Mouse (Mus musculus): ENCODE results near the gene Ntrk1. TPM values are rescaled to one million over a fixed set of nuclear protein-coding genes. Genes with fewer than 3 reads are reported as not detected.

Ntrk1 gene
- total RNA-seq, 2 experiments from 2014 or later: 0.41 to 0.42 TPM

GRCm38 (mm10) chr3:87755964-87756363 lies 39.0 kb downstream of the Ntrk1 start:
- peak; percentile 95 for DNase-seq (ENCODE audit: low spot score in 2 of 2)

DNA sequence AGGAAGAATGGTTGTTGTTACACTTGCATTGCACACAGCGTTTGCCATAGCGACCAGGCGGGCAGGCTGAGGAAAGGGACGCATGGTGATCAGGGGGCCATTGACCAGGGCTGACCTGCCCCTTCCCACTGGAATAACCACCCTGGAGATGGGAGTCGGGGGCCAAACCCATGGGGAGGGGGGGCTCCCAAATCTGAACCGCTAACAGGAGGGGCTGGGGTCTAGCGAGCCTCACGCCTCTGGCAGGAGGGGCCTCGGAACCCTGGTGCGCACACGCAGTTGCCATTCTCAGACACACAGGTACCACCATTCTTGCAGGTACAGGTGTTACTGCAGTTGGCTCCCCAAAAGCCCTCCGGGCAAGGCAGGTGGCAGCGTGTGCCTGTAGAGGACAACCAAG lies 41.1 kb downstream of the Ntrk1 start:
- no peak for DNase-seq (ENCODE audit: low spot score in 2 of 2)

DNA sequence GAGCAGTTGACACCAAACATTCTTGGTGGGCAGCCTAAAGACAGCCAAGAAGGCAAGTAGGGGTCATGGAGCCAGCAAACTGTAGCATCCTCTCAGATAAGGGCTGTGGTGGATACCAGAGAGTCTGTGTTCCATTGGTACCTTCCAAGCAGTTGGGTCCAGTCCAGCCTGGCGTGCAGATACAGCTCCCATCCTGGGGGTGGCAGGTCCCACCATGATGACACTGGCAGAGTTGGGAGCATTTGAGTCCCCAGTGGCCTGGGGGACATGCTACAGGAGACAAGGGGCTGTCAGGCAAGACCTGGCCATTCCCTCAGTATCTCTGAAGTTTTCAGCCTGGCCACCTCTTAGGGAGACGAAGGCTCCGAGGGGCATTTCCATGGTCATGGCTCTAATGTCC lies 42.4 kb downstream of the Ntrk1 start:
- DNase-seq (ENCODE audit: low spot score in 2 of 2): no peak

- DNase-seq (ENCODE audit: low spot score in 2 of 2): no peak
Measured at GRCm38 (mm10) chr3:87749977-87750376, 45.0 kb downstream of the Ntrk1 start.

DNA sequence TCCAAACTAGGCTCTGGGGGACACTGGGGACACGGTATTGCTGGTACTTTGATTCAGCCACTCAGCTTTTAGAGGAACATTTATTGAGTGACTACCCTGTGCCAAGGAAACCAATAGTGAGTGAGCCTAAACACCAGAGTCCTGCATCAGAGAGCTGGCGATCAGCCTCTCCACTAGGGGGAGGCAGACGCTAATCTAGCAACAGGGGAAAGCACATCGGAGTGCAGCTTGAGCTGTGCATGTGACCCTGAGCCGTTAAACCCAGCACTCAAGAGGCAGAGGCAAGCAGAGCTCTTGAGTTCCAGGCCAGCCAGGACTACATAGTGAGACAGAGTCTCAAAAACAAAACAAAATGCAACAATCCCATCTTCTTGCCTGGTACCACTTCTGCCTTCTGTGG lies 45.9 kb downstream of the Ntrk1 start:
- DNase-seq (ENCODE audit: low spot score in 2 of 2): peak in 1 of 2 experiments; percentile 58

- no peak for DNase-seq (ENCODE audit: low spot score in 2 of 2)
Measured at GRCm38 (mm10) chr3:87748431-87748830, 46.5 kb downstream of the Ntrk1 start, which contains the start of gene Lrrc71. TSS of gene Lrrc71 (minus strand) at chr3:87748625.

- no peak for DNase-seq (ENCODE audit: low spot score in 2 of 2)
Measured at GRCm38 (mm10) chr3:87745036-87745659, 49.8 kb downstream of the Ntrk1 start.

DNA sequence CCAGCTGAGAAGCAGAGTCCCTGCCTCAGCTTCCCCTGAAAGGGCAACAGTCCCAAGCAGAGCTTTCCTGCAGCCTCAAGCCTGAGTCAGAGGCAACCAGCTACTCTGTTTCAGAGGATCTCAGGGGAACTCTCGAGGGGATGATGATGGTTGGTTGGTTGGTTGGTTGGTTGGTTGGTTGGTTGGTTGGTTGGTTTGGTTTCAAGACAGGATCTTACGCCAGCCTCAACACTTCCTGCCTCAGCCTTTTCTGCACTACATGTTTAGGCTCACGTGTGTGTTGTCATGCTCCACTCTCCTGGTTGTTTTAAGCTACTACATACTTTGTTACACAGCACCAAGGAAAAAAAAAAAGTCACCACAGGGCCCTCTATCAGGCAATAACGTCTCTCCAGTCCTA lies 51.0 kb downstream of the Ntrk1 start:
- DNase-seq (ENCODE audit: low spot score in 2 of 2): no peak

DNA sequence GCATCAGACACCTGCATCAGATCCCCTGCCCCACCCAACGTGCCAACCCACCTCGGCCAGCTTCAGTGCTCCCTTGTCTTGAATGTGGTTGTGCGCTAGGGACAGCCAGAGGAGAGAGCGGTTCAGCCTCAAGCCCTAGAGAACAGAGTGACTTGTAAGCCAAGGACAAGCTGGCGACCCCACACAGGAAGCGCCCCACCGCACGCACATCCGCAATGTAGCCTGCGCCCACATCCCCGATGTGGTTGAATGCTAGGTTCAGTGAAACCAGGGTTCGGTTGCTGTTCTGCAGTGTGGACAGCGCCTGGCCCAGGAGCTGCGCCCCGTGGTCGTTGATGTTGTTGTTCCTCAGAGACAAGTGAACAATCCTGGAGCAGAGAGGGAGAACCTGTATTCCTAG lies 52.2 kb downstream of the Ntrk1 start:
- no peak for DNase-seq (ENCODE audit: low spot score in 2 of 2)

- DNase-seq (ENCODE audit: low spot score in 2 of 2): no peak
Measured at GRCm38 (mm10) chr3:87742013-87742412, 52.9 kb downstream of the Ntrk1 start.

GRCm38 (mm10) chr3:87738906-87739305 lies 56.1 kb downstream of the Ntrk1 start:
- no peak for DNase-seq (ENCODE audit: low spot score in 2 of 2)

- DNase-seq (ENCODE audit: low spot score in 2 of 2): no peak
Measured at GRCm38 (mm10) chr3:87735335-87735734, 59.6 kb downstream of the Ntrk1 start.

DNA sequence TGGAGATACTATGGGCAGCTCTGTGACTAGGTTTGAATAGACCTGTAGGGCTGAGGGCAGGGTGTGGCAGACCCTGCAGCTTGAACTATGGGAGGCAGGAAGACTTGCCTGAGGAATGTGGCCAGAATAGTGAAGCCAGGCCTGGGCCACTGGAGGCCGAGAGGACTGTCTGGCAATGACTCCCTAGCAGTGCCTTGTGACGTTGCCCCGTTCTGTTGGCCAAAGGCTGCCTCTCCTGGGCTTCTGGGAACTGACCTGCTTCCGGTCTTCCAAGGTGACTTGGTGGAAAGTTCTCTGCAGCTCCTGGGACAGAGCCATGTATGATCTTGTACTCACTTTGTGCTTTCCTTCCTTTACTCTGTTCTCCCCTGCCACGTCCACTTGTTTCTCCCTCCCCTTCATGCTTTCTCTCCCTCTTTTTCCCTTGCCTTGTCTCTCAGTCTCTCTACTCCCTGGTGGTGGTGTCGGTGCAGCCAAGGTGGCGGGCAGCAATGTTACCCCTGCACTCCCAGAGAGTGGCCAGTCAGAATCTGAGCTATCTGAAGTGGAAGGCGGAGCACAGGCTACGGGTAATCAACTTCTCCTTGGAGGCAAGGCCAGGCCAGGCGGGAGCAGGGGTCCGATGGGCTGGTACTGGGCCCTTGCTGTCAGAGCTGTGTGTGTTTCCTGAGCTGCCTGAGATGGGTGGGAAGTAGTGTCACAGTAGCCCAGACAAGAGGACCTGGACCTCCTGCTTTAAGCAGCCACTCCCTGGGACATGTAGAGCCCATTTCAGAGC lies 60.8 kb downstream of the Ntrk1 start:
- DNase-seq (ENCODE audit: low spot score in 2 of 2): no peak

DNA sequence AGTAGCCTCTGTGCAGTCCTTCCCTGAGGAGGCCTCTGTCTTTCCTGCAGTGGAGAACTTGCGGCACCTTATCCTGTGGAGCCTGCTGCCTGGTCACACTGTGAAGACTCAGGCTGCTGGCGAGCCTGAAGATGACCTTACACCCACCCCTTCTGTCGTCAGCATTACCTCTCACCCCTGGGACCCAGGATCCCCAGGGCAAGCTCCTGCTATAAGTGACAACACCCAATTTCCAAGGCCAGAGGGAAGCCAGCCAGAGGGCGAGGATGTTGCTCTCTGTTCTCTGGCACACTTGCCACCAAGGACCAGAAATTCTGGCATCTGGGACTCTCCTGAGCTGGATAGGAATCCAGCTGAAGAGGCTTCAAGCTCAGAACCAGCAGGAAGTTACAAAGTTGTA lies 61.9 kb downstream of the Ntrk1 start:
- DNase-seq (ENCODE audit: low spot score in 2 of 2): no peak

GRCm38 (mm10) chr3:87728696-87729095 lies 66.3 kb downstream of the Ntrk1 start:
- no peak for DNase-seq (ENCODE audit: low spot score in 2 of 2)

Other genes with a start within 250 kb of the Ntrk1 start
- 10 to 100 TPM; 49.4 to 51.3 TPM for gene Arhgef11, start 177.6 kb downstream of the Ntrk1 start, total RNA-seq (2021)
- gene Lrrc71, start 46.5 kb downstream of the Ntrk1 start, total RNA-seq (2021): 1 to 10 TPM in 1 of 2 experiments, under 1 TPM in 1; 0.80 to 2.3 TPM
- under 1 TPM; 0.29 to 0.30 TPM for gene Insrr, start 1.8 kb upstream of the Ntrk1 start, total RNA-seq (2021)
- gene Pear1, start 29.1 kb upstream of the Ntrk1 start, total RNA-seq (2021): 1 to 10 TPM; 9.9 TPM
- not detected for gene Sh2d2a, start 51.6 kb upstream of the Ntrk1 start, total RNA-seq (2021)
- 10 to 100 TPM; 62.3 to 66.4 TPM for gene Prcc, start 90.4 kb upstream of the Ntrk1 start, total RNA-seq (2021)
- 100 to 1,000 TPM; 121 to 125 TPM for gene Hdgf, start 111.2 kb upstream of the Ntrk1 start, total RNA-seq (2021)
- gene Mrpl24, start 124.3 kb upstream of the Ntrk1 start, total RNA-seq (2021): 10 to 100 TPM; 49.4 to 55.6 TPM
- 10 to 100 TPM; 17.1 to 19.0 TPM for gene Isg20l2, start 135.2 kb upstream of the Ntrk1 start, total RNA-seq (2021)
- gene Rrnad1, start 135.6 kb upstream of the Ntrk1 start, total RNA-seq (2021): 10 to 100 TPM; 18.1 to 26.4 TPM
- 1 to 10 TPM; 2.0 to 6.4 TPM for gene Crabp2, start 153.5 kb upstream of the Ntrk1 start, total RNA-seq (2021)
- 10 to 100 TPM; 14.7 to 18.5 TPM for gene Nes, start 175.9 kb upstream of the Ntrk1 start, total RNA-seq (2021)
- gene Bcan, start 205.1 kb upstream of the Ntrk1 start, total RNA-seq (2021): 100 to 1,000 TPM; 350 to 399 TPM
- gene Hapln2, start 232.4 kb upstream of the Ntrk1 start, total RNA-seq (2021): 1 to 10 TPM in 1 of 2 experiments, under 1 TPM in 1; 0.42 to 1.0 TPM
- 10 to 100 TPM; 20.9 to 27.1 TPM for gene Gpatch4, start 247.9 kb upstream of the Ntrk1 start, total RNA-seq (2021)